18 mouse cellular contexts compared by ENCODE assay signal in the genomic region with DNA sequence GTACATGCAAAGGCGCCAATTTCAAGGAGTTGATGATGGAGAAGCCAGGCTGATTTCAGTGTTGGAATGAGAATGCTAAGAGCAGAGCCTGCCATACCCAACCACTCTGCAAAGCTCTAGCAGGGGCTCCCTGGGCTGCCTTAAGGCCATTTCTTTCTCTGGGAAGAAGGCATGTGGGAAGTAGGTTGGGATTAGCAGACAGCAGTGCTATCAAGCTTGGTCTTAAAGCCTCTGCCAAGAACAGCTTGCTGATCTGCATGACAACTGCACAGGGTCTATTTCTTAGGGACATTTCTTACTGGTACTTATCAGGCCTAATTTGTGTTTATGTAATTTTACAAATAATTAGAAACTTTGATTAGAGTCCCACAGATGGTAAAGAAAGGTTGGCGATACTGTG.
"Had no signal": no experiment of that assay in that cellular context is flagged by ENCODE, and none has a peak within 500 bp of the region (broad histone marks: within the 10 kb centered on the region; RNA-seq: fewer than 3 reads in every experiment).

No protein-coding gene starts in this region.

- ATAC-seq: midbrain, embryonic 16.5 days had no signal

- H3K4me2 ChIP-seq: lung, embryonic 14.5 days; midbrain, embryonic 12.5 days; neural tube, embryonic 13.5 days; neural tube, embryonic 15.5 days had no signal

- H3K36me3 ChIP-seq: midbrain, embryonic 10.5 days; midbrain, embryonic 12.5 days; neural tube, embryonic 13.5 days; neural tube, embryonic 15.5 days had no signal

- H3K9me3 ChIP-seq: midbrain, embryonic 10.5 days; midbrain, embryonic 12.5 days; neural tube, embryonic 13.5 days; neural tube, embryonic 15.5 days had no signal

- H3K4me3 ChIP-seq: midbrain, embryonic 10.5 days; midbrain, embryonic 12.5 days; myocyte; neural tube, embryonic 13.5 days; neural tube, embryonic 15.5 days had no signal

- DNase-seq: lung, adult 18-20 months; lung, embryonic 14.5 days; lung, postnatal 10 days; lung, postnatal 4 days; midbrain, embryonic 14.5 days; right cerebral cortex, adult 18-20 months; right cerebral cortex, postnatal 25 days; right cerebral cortex, postnatal 4 days; spleen, adult 18-20 months; thymus, adult 18-20 months; thymus, postnatal 14 days; thymus, postnatal 36 days had no signal

- H3K4me1 ChIP-seq: midbrain, embryonic 10.5 days; midbrain, embryonic 12.5 days; neural tube, embryonic 13.5 days; neural tube, embryonic 15.5 days had no signal

- H3K9ac ChIP-seq: lung, embryonic 14.5 days; midbrain, embryonic 12.5 days; neural tube, embryonic 13.5 days; neural tube, embryonic 15.5 days had no signal

- H3K27me3 ChIP-seq: midbrain, embryonic 12.5 days; neural tube, embryonic 13.5 days; neural tube, embryonic 15.5 days had no signal

- H3K27ac ChIP-seq: midbrain, embryonic 10.5 days; midbrain, embryonic 12.5 days; neural tube, embryonic 13.5 days; neural tube, embryonic 15.5 days had no signal
